Mouse (Mus musculus) ovary, postnatal 14 days (tissue): Measurements from ENCODE around the gene Utrn.

Source experiments
- DNase-seq: peaks from one replicate; pipeline ENCODE4 v3.0.0; 2022; ENCODE audit warnings: low spot score

The Utrn gene

DNA sequence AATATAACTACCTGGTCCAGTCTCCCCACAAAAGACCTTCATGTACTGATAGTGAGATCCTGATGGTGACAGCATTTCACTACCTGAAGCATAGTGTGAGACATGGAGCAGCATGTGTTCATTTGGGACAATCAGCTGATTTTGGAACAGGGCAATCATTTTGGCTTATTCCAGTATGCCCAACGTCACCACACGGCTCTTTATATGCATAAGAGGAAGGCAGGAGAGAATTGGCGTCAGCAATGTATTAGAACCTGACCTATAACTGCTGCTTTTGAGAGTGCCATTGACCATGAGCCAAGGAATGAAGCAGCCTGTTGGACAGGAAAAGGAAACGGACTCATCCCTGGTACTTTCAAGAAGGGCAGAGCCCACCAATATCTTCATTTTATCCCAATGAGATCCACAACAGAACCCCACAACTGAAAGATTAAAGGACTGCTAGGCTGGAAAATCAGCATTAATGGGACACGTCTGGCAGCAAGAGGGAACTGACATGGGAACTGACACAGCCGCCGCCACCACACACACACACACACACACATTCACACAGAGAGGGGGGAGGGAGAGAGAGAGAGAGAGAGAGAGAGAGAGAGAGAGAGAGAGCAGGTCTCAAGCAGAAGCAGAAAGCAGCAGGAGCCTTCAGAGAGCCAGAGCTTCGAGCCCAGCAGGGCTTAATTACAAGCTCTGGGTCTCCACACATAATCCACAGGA, 73.2 kb downstream of the Utrn start:
- no peak for DNase-seq

DNA sequence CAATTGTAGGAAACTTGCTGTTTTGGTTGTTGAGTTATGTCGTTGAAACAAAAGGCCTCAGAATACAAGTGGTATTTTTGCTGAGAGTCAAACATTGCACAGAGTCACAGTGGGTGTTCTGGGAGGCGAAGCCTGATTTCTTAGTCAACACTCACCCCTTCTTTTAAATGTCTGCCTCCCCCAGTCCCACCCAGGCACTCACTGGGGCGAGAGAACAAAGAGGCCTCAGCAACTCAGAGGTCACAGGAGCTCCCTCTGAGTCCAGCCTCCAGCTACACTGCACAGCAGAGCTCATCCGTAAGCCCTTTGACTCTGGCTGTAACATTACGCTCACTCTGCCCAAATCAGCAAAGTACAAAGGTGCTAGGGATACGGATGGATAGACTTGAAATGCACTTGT, 77.1 kb downstream of the Utrn start:
- no peak for DNase-seq

DNA sequence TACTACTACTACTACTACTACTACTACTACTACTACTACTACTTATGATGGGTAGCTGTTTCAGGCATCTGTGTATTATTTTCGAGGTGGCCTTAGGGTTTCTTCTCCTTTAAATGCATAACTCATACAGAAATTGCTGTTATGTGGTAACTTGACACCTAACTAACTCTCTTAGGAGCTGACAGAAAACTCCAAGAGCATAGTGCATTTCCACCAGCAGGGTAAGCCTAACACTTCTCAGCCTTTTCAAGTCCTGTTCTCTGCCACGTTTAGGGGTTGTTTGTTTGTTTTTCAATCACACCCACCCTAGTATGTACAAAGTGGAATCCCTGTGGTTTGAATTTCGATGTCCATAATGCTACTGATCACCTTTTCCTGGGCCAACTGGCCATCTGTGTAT, 78.3 kb downstream of the Utrn start:
- no peak for DNase-seq

DNA sequence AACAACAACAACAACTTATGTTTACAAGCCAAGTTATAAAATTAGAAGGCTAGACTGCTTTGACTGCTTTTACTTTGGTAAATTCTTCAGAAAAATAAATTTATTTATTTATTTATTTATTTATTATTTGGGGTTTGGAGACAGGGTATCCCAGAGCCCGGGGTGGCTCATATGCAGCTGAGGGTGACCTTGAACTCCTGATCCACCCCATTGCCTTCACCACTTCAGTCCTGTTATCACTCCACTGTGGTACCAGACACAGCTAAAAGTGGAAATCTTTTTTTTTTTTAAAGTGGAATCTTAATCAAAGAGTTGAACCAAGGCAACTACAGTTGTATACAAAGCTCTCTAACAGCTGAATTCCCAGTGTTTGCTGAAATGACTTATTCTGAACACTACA, 80.6 kb downstream of the Utrn start:
- DNase-seq, result no peak

DNA sequence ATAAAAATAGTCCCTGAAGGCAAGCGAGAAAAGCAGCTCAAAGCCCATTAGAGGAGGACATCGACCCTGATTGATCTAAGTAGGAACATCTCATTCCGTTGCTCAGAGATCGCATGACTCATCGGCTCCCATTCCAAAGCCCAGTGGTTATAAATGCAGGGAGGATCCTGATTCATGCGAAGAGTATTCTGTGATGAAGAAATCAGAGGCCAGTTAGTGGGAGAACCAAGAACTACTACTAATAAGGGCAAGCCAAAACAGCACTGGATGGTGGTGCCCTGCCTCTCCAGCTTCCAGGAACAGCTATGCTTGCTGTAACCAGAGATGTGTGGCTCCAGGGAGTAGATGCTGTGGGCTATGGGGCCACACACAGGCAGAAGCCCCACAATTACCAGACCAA, 81.2 kb downstream of the Utrn start:
- no peak for DNase-seq

DNA sequence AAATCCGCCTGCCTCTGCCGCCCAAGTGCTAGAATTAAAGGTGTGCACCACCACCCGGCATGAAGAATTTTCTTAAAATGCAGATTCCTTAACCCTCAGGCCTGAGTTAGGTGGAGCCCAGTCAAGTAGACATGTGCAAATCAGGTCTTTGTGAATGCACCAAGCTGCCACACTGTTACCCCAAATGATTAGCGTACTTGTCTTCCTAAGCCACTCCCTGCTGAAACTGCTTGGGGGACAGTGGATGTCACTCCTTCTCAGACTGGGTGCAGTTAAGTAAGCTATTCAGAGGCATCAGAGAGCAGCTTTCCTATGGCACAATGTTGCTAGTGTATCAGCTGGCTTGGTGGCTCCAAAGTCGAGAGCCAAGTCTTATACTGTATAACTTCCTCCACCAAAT, 83.9 kb downstream of the Utrn start:
- no peak for DNase-seq

DNA sequence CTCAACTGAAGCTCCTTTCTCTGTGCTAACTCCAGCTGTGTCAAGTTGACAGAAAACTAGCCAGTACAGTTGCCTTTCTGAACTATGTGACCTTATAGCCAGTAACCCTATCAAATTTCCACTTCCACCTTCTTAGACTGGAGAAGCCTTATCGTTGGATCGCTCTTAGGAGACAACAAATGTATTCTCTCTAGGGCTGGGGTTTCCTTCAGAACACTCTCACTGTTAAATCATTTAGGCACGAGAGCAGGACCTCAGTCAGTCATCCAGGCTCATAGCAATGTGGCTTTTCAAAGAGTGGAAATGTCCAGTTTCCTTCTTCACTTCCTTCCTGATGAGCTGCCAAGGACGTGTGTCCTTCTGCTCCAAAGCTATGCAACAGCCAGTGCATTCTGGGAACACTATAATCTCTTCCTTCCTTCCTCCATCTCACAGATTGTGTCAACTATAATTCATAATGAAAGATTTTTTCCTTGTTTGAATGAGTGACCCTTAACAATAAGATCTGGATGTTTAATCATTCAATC, 87.7 kb downstream of the Utrn start:
- no peak for DNase-seq

DNA sequence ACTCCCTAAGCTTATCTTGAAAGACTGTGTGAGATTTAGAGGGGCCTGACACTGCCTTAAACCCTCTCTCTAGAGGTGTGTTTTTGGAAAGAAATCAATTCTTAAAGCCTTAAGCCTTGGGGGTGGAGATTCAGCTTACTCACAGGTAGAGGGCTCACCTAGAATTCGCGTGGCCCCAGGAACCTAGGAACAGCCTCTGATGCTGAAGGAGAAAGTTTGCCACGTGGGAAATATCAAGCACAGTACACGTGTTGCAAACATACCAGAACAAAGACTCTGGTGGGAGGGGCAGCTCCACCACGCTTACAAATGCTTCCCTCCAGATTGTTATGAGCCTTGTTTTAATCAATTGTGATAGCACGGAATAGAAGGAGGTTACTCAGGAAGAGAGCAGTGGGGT, 96.0 kb downstream of the Utrn start:
- no peak for DNase-seq

DNA sequence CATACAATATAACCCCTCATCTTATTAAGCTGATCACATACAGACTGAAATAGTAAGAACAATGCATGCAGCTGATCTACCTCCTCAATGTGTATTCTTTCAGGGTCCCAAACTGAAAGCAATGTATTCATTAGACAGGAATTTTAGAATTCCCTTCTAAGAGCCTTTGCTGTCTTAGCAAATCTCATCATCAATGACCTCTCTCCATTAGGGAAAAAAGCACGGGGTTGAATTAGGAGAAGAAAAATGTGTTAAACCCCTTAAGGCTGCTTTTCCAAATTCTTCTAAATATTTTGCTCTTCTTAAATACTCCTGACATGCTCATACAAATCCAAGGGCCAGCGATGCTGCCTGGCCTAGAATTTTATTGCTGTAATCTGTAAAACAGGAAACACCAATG, 97.7 kb downstream of the Utrn start:
- no peak for DNase-seq

DNA sequence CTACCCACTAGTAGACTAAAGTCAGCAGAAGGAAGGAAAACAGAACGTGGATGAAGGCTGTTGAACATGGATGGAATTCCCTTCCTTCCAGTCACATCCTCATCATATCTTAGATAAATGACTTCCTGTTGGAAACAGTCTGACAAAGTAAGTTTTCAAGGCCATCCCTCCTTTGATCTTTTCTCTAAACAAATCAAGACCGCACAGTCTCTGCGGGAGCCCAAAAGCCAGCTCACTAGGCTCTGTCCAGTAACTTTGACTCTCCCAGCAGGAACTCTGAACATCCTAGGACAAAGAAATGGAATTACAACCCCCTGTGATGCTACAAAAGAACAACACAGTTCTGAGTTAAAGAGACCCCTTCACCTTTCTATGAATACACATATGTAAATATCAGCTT, 106.5 kb downstream of the Utrn start:
- no peak for DNase-seq

DNA sequence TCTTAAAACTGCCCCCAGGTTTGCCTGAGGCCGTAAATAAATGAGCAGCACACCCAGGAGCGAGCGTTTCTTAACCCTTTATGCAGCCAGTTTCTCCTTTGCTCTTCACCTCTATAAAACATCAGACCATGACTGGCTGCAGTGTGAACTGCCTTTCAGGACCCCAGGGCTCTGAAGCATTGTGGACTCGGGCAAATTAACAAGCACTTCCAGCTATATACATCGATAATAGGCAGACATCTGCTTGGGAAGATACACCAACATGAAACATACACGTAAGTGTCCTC, 110.5 kb downstream of the Utrn start:
- DNase-seq, result no peak

DNA sequence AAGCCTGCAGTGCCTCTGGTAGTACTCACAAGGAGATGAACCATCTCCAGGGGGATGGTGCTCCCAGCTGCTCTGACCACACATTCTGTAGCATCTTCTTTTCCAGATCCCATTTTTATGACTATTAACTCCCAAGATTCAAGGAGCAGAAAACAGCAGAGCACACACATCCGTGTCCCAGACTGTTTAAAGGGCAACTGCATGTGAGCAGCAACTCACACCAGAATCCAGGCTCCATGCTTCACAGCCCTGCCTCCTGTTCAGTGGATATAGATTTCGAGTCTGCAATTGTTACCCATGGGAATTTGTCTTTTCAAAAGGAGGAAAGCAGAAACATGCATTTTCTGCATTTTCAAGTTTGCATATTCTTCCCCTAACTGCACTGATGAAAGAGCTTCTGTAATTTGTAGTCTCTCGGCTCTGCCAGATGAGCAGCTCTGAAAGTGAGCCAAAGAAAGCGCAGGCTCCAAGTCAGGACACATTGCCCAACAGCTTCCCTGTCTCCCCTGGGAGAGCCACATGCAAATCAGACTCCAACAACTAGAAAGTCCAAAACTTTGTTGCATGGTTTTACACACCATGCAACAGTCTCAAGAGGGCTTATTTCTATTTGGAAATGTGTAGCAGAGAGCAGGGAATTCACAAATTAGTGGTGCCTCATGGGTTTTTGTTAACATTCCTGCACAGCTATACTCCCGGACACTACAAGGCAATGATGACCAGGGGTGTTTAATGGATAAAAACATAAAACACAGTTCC, 111.0 kb downstream of the Utrn start:
- peak; percentile 51 for DNase-seq

DNA sequence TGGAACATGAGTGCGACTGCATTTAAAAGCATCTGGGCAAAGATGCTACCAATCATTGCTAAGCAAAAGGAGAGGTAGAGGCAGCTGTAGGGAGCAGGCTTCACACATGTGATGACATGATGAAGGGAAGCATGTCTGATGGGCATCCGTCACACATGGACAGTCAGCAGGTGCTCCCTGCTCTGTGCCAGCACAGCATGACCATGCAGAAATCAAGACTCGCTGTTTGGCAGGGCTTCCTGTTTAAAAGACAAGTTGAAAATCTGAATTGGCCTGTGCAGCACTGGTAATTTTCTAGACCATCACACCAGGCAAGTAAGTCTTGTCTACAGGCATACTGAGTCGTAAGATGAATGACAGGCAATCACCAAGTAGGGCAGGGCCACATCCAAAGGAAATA, 112.5 kb downstream of the Utrn start:
- no peak for DNase-seq

DNA sequence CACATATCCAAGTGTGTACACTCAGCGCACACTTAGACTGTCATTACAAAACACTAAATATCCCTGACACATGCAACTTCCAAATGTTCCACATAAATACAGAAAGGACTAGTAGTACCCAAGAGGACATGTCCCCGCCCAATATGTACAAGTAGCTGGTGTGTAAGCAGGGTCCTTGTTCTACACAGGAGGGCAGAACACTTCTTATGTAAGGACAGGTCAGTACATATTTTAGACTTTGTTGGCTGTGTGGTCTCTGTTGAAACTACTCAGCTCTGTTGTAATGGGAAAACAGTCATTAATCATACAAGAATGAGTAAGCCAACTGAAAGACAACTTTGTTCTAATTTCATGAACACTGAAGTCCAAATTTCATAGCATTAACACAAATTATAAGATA, 114.3 kb downstream of the Utrn start:
- no peak for DNase-seq

DNA sequence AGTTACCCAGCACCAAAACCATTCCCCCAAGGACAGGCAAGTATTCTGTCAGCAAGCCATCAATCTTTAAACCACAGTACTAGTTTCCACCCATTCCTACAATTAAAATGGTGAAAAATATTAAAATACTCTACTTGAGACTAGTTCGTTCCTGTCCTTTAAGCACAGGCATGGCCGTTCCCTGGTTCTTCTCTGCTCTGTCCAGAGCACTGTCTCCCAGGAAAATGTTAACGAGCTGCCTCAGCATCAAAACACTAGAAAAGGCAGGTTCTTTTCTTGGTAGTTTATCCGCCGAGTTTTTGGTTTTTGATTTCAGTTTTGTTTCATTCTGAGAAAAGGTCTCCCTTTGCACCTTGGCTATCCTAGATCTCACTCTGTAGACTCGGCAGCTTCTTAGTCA, 115.0 kb downstream of the Utrn start:
- DNase-seq, result no peak

DNA sequence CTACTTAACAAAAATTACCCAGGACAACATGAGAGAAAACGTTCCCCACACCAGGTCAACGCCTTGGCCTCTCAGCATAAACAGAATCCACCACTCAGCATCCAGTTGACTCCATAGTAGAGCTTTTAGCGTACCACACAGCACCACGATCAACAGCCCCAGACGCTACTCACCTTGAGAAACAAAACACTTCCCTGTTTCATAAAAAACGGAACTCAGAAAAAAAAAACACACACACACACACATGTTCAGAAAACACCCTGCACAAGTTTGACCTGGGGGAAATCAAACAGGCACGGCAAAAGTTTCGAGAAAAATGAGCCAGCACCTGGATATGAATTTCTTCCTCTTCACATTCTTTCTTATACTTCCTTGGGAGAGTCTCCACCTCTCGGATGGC, 125.4 kb downstream of the Utrn start:
- DNase-seq, result no peak

DNA sequence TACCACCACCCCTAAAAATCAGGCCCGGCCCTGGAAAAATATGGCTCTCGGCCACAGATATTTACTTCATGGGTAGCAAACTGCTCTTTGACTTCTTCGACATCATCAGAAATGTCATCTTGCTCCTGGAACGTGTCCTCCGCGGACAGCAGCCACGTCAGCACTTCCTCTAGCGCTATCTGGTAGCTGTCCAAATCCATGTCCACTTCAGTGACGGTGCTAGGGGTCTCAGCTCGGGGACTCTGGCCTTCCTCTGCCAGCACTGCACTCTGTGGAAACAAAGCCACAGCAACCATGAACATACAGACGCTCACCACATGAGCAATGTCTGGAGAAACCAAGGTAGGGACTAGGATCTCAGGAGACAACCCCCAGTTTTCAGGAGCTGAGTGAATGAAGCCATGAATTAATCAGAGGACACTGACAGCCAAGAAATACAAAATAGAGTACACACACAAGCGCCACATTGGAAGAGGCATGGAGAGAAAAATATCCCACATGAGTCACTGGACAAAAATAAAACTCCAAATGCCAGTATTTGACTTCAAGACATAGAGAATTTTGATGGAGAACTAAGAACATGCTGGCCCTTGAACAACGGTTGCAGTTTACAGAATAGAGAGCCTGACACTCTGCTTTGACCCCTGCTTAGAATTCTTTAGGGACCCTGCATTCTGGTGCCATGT, 129.7 kb downstream of the Utrn start:
- no peak for DNase-seq

DNA sequence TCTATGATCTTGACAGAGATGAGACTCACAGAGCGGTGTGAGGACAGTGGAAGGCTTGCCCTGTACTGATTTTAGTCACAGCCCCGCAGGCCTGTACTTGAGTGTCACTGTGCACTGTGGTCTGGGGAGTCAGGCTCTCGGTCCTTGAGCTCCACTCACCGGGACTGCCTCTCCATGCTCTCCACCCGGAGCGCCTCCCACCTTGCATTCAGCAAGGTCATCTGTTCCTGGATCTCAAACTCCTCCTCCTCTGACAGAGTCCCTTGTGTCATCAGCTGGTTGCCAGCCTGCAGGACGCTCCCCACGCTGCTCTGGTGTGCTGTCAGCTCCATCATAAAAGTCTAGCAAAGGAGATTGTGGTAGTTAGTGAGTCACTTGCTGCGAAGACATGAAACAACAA, 131.2 kb downstream of the Utrn start:
- no peak for DNase-seq

DNA sequence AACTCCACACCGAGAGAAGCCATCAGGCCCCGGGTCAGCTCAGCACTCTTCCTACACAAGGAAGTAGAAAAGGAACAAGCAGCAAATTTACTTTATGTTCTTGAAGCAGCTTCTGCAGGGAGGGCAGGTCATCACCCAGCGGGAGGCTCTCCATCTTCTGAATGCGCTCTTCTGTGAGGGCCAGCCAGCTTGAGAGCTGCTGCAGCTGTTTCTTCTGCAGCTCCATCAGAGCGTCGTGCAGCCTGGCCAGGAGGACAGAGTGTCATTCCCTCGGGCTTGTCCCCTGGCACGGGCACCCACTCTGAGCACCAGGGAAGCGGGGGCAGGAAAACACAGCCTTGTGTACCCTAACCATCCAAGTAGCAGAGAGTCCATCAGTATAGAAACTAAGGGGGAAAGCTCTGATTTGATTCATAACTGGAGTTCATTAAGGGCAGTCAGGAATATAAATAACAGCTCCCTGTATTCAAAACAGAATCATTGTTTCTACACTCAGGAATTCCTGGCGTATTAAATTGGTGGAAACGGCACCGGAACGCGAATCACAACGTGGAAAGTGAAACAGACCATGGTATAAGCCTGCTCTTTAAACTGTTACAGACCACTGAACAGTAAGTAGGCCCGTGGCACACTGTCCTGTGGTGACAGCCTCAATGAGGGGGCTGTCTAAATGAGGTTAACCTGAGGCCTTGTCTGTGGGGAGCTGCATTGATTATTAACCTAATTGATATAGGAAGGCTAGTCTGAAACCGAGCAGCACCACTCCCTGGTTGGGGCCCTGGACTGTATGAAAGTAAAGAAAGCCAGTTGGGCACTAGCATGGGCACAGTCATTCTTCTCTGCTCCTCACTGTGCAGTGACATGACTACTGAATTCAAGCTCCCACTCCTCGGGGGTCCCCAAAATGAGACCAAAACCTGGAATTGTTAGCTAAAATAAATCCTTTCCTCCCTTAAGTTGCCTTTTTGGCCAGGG, 132.0 kb downstream of the Utrn start:
- DNase-seq, result no peak

DNA sequence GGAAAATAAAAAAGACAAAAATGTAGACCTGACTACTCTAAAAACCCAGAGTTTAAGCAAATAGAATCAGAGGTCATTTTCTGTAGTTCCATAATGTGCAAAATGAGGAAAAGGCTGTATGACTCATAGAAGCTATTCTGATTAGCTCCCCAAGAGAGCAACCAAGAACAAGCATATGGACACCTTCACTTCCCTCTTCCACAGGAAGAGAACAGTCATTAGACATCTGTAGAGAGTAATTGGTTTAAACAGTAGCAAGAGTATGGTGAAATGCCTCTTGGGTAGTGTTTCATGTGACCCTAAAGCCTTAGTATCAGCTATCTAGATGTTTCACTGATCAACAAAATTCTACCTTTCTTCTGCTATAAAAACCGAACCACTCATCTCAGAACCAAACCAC, 133.5 kb downstream of the Utrn start:
- no peak for DNase-seq

DNA sequence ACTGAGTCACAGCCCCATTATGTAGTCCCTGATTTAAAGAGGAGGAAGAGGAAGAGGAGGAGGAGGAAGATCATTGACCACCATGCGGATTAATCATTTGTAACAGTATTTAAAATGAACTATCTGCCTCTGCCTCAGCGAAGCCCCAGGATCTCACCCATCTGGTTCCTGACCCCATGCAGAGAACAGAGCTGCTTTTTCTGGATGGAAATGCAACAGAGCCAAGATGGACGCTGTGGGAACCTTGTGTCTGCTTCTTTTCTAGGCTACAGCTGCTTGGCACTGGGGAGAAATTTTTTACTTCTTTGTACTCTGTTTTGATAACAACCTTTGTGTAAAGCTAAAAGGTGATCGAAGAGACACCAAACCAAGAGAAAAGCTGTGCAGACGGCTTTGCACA, 137.7 kb downstream of the Utrn start:
- DNase-seq, result no peak

DNA sequence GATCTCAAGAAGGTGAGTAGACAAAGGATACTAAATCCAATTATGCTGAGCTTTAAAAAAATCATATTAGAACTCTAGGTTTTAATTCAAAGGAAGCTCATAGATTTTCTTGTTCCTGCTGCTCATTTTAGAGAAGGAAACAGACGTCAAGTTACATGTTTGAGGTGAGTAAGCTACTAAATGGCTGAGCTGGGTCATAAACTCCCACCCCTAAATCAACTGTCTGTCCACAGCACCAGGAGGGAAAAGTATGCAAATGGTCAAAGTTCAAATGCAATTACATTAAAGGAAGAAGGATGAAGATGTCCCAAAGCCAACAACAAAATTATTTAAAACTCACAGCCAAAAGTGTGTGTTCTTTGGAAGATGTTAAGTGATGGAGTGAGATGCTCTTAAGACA, 139.5 kb downstream of the Utrn start:
- DNase-seq, result no peak
